Mouse (Mus musculus) midbrain, embryonic 12.5 days (tissue): ENCODE data around the gene Gm42688. TPM values are rescaled to one million over a fixed set of nuclear protein-coding genes. Genes with fewer than 3 reads are reported as not detected.
A peak's percentile ranks its signal among the peaks of the same experiment; 100 is the strongest.

ENCODE experiments used
- ATAC-seq: fragments of 200-750 bp; cut with Nextera tagmentation; 2 replicates; pipeline ENCODE4 v1.8.0; 2017; ENCODE audit warnings: low read depth, moderate TSS enrichment, moderate library complexity; ENCODE audit not compliant: low FRiP score
- H3K27ac ChIP-seq: fragments of 300-500 bp; sonication (generic); replicated peaks from 2 replicates; pipeline ENCODE4 v1.5.1; 2016; ENCODE audit warnings: mild to moderate bottlenecking
- H3K27me3 ChIP-seq: fragments of 300-500 bp; sonication (generic); 2 replicates; pipeline ENCODE4 v1.6.1; 2016; ENCODE audit warnings: mild to moderate bottlenecking
- H3K36me3 ChIP-seq: fragments of 300-500 bp; sonication (generic); 2 replicates; pipeline ENCODE4 v1.6.1; 2016
- H3K4me1 ChIP-seq: fragments of 300-500 bp; sonication (generic); 2 replicates; pipeline ENCODE4 v1.6.1; 2016
- H3K4me2 ChIP-seq: fragments of 300-500 bp; sonication (generic); replicated peaks from 2 replicates; pipeline ENCODE4 v1.6.1; 2016; ENCODE audit warnings: mild to moderate bottlenecking, moderate library complexity
- H3K4me3 ChIP-seq: fragments of 300-500 bp; sonication (generic); 2 replicates; pipeline ENCODE4 v1.5.1; 2016; ENCODE audit warnings: mild to moderate bottlenecking
- H3K9ac ChIP-seq: fragments of 300-500 bp; sonication (generic); replicated peaks from 2 replicates; pipeline ENCODE4 v1.6.1; 2016; ENCODE audit warnings: mild to moderate bottlenecking, moderate library complexity
- H3K9me3 ChIP-seq: fragments of 300-500 bp; sonication (generic); 2 replicates; pipeline ENCODE4 v1.6.1; 2016; ENCODE audit warnings: mild to moderate bottlenecking
- WGBS: fragments of 180-500 bp; shearing (Covaris S2); methylation state at CpG from one replicate; pipeline ENCODE4 v1.1.7; 2016; 5-methylcytosine and 5-hydroxymethylcytosine counted together
- polyA plus RNA-seq: library from polyadenylated mRNA; unstranded; fragments of >200 nt; fragmentation: Nextera tagmentation; extraction: Ambion mirVana; gene quantifications from 2 replicates; pipeline ENCODE4 v1.2.1, GENCODE M21; 2016

Gene Gm42688
- polyA plus RNA-seq, 1 experiment from 2014 or later, result 4.3 TPM

DNA sequence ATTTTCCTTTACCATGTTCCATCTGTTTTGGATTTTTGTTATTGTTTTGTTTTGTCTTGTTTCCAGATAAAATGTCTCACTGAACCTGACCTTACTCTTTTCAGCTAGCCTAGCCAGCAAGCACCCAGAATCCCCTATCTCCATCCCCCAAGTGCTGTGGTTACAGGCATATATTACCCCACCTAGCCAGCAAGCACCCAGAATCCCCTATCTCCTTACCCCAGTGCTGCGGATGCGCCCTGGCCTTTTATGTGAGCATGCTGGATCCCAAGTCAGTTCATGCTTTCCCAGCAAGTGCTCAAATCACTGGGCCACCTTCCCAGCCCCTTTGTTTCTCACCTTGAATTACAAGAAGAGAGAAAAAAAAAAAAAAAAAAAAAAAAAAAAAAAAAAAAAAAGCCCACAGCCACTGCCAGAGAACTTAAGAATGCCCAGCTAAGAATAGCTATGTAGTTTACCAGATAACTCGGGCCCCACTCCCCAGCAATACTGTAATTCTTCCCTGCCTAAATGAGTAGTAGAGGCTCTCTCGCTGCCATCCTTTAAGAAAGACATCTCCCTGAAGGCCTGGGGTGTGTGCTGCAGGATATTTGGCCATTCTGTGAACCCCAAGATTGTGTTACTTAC lies 10.2 kb downstream of the Gm42688 start:
- no peak overlapping the region for H3K4me3 ChIP-seq
- 95% methylated on average over 4 of the region's 4 CpGs for WGBS
- no peak for ATAC-seq
- H3K9ac ChIP-seq, result no peak overlapping the region
- H3K27me3 ChIP-seq, result no peaks in the 10 kb centered on the region
- H3K27ac ChIP-seq, result no peak overlapping the region
- H3K4me1 ChIP-seq, result peaks cover 37% of the 10 kb centered on the region
- H3K4me2 ChIP-seq, result no peak overlapping the region
- no peaks in the 10 kb centered on the region for H3K9me3 ChIP-seq
- 0 out of 2 replicates have a peak, but pooled peaks cover 6% of the 10 kb centered on the region for H3K36me3 ChIP-seq

DNA sequence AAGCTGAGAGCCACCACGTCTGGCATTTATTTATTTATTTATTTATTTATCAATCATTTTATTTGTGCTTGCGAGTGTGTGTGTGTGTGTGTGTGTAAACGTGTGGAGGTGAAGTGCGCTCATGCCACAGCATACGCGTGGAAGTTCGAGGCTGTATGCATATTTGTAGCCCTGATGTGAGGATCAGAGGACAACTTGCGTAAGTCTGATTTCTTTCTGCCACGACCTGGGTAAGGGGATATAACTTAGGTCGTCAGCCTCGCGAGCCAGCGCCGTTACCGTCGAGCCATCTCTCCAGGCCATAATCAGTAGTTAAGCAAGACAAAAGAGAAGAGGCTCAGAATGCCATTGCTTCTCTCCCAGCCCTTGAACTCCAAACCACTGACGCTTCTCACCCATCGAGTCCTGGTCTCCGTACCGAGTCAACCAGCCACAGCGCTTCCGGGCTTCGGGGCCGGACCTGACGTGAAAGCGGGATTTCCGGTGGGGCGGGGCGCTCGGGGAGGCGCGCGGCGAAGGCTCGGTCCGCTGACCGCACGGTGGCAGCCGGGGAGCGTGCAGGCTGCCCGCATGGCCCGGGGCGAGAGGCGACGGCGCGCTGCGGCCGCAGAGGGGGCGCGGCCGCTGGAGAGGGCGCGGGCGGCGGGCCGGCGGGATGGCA lies 13.7 kb downstream of the Gm42688 start, which contains the start of gene Mogs:
Mogs (plus strand) TSS at position 486 of the 661 bp plus-strand sequence.
- peaks cover 46% of the 10 kb centered on the region for H3K4me1 ChIP-seq
- H3K36me3 ChIP-seq, result peaks cover 30% of the 10 kb centered on the region
- 1% methylated on average over 51 of the region's 58 CpGs for WGBS
- H3K4me3 ChIP-seq, result peak within 1 kb of the TSS; percentile 78
- no peaks in the 10 kb centered on the region for H3K27me3 ChIP-seq
- peak within 1 kb of the TSS; percentile 78 for H3K27ac ChIP-seq
- peak; percentile 90 for ATAC-seq
- H3K4me2 ChIP-seq, result peak within 1 kb of the TSS; percentile 95
- H3K9me3 ChIP-seq, result no peaks in the 10 kb centered on the region
- H3K9ac ChIP-seq, result peak within 1 kb of the TSS; percentile 85

DNA sequence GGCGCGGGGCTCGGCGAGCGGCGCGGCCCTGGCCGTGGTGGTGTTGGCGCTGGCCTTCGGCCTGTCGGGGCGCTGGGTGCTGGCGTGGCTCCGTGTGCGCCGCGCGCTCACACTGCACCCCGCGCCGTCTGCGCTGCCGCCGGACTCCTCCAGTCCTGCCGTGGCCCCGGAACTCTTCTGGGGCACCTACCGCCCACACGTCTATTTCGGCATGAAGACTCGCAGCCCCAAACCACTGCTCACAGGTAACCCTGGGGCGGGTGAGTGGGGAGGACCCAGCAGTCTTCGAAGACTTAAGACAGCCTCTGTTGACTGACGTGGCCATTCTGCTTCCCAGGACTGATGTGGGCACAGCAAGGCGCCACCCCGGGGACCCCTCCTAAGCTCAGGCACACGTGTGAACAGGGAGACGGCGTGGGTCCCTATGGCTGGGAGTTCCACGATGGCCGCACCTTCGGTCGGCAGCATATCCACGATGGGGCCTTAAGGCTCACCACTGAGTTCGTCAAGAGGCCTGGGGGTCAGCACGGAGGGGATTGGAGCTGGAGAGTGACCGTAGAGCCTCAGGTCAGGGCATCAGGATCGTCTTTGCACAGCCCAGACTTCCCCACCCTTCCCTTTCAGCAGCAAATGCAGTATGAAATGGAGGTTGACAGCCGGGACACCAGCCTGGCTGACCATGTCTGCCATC lies 14.4 kb downstream of the Gm42688 start:
- Histone ChIP-seq H3K27me3 (no peaks in the 10 kb centered on the region), H3K27ac (peak overlapping the region; percentile 78), H3K36me3 (peaks cover 30% of the 10 kb centered on the region), H3K4me1 (peaks cover 52% of the 10 kb centered on the region), H3K4me3 (peak overlapping the region; percentile 78), H3K9ac (peak overlapping the region; percentile 85), H3K4me2 (peak overlapping the region; percentile 95), H3K9me3 (no peaks in the 10 kb centered on the region)
- WGBS, result 2% methylated on average over 41 of the region's 48 CpGs
- ATAC-seq, result peak; percentile 72

DNA sequence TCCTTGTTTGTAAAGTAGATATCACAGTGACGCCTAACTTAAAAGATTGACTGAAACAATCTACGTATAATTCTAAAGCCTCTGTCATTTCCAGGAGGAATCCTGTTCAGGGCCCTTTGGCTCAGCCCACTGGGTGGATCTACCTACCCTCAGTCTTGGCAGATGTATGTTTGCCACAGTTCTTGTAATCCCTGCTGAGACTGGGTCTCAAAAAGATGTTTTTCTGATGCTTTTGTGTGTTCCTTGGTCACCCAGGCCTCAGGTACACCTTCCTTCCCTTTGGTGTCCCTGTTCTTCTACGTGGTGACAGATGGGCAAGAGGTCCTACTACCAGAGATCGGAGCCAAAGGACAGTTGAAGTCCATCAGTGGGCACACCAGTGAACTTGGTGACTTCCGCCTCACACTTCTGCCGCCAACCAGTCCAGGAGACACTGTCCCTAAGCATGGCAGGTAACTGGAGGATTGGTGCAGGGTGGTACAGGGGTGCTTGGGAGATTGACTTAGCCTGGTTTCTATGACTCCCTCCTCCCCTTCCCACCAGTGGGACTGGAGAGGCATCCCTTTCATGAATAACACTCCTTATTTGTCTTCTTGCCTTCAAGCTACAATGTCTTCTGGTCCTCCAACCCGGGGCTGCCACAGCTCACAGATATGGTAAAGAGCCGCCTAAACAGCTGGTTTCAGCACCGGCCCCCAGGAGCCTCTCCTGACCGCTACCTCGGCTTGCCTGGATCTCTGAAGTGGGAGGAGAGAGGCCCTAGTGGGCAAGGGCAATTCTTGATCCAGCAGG lies 15.2 kb downstream of the Gm42688 start:
- peaks cover 52% of the 10 kb centered on the region for H3K4me1 ChIP-seq
- H3K27ac ChIP-seq, result no peak overlapping the region
- no peaks in the 10 kb centered on the region for H3K27me3 ChIP-seq
- peak overlapping the region; percentile 78 for H3K4me3 ChIP-seq
- peak overlapping the region; percentile 95 for H3K4me2 ChIP-seq
- H3K9me3 ChIP-seq, result no peaks in the 10 kb centered on the region
- no peak for ATAC-seq
- 82% methylated on average over 11 of the region's 11 CpGs for WGBS
- peaks cover 30% of the 10 kb centered on the region for H3K36me3 ChIP-seq
- peak overlapping the region; percentile 85 for H3K9ac ChIP-seq

DNA sequence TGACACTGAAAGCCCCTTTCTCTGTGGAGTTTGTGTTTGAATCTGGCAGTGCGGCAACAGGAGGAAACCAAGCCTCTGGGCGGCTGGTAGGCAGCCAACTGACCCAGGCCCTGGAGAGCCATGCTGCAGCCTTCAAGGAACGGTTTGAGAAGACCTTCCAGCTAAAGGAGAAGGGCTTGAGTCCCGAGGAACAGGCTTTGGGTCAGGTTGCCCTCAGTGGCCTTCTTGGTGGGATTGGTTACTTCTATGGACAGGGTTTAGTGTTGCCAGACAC lies 15.7 kb downstream of the Gm42688 start:
- 86% methylated on average over 4 of the region's 4 CpGs for WGBS
- Histone ChIP-seq H3K9me3 (no peaks in the 10 kb centered on the region), H3K27ac (no peak overlapping the region), H3K4me1 (peaks cover 52% of the 10 kb centered on the region), H3K27me3 (no peaks in the 10 kb centered on the region), H3K9ac (no peak overlapping the region), H3K4me2 (peak overlapping the region; percentile 95; the same call in 1 of the 2 replicates), H3K4me3 (peak overlapping the region; percentile 78; the same call in 1 of the 2 replicates), H3K36me3 (peaks cover 30% of the 10 kb centered on the region)
- ATAC-seq, result no peak

DNA sequence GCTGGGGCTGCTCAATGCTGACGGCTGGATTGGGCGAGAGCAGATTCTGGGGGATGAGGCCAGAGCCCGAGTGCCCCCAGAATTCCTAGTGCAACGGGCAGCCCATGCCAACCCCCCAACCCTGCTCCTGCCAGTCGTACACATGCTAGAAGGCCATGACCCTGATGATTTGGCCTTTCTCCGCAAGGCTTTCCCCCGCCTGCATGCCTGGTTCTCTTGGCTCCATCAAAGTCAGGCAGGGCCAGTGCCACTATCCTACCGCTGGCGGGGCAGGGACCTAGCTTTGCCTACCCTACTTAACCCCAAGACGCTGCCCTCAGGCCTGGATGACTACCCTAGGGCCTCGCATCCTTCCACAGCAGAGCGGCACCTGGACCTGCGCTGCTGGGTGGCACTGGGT lies 16.2 kb downstream of the Gm42688 start:
- Histone ChIP-seq H3K4me3 (peak overlapping the region; percentile 6; the same call in 1 of the 2 replicates), H3K9ac (peak overlapping the region; percentile 24; the same call in 1 of the 2 replicates)
- 88% methylated on average over 13 of the region's 13 CpGs for WGBS

DNA sequence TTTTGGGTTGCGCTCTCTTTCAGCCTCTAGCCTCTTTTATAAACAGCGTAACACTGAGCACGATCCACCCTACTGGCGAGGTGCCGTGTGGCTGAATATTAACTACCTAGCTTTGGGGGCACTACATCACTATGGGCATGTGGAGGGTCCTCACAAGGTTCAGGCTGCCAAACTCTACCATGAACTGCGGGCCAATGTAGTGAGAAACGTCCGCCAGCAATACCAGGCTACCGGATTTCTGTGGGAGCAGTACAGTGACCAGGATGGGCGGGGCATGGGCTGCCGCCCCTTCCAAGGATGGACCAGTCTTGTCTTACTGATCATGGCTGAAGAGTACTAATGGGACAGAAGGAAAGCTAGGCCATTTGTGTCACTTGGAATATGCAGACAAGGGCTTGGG lies 17.0 kb downstream of the Gm42688 start:
- H3K4me3 ChIP-seq, result no peak overlapping the region

More for the DNA sequence above, 16.2 kb downstream of the Gm42688 start:
- Histone ChIP-seq H3K4me1 (peaks cover 57% of the 10 kb centered on the region), H3K4me2 (no peak overlapping the region), H3K36me3 (peaks cover 30% of the 10 kb centered on the region), H3K27ac (no peak overlapping the region), H3K9me3 (no peaks in the 10 kb centered on the region), H3K27me3 (no peaks in the 10 kb centered on the region)
- no peak for ATAC-seq

DNA sequence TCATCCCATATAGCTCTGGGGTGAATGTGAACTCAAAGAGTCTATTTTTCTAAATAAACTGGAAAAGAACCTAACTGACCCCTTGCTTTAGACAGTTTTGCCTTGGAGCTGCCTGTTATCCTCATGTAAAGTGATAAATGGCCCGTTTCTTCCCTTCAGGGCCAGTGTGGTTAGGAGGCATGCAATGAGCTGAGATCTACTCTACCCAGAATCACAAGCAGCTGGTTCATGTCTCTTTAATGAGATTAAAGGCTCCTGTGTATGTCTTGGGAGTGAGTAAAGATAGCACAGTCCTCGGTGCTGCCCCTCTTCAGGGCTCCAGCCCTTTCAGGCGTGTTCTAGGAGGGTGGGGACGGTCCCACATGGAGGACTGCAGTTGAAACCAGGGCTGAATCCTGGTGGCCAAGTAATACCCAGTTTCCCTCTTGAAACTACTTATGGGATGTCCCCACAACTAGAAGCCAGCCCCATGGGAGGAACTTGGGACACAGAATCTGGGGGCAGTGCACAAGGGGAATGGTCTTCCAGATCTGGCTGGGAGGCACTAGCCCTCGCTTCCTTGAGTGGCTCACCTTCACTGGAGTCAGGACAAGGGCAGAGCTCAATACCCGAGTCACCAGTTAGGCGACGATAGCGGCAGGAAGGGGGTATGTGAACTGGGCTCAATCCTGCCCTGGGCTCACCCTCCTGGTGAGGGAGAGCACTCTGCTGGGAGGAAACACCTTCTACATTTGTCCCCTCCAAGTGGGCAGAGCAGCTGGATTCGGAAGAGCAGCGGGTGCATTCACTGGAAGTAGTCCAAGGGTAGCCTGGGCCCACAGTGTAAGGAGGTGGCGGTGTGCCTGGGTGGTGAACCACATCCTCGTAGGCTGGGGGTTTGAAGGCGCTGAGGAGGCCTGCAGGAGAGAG lies 17.7 kb downstream of the Gm42688 start:
- peak overlapping the region; percentile 78 for H3K4me2 ChIP-seq
- peak overlapping the region; percentile 84; the same call in 1 of the 2 replicates for H3K4me3 ChIP-seq
- H3K36me3 ChIP-seq, result peaks cover 30% of the 10 kb centered on the region
- H3K27ac ChIP-seq, result peak overlapping the region; percentile 10; the same call in 1 of the 2 replicates
- no peaks in the 10 kb centered on the region for H3K27me3 ChIP-seq
- H3K9ac ChIP-seq, result 0 out of 2 replicates have a peak overlapping the region, but pooled peaks have one; percentile 89
- no peak for ATAC-seq
- H3K9me3 ChIP-seq, result no peaks in the 10 kb centered on the region
- WGBS, result 87% methylated on average over 14 of the region's 14 CpGs
- H3K4me1 ChIP-seq, result peaks cover 72% of the 10 kb centered on the region

More for the DNA sequence above, 17.0 kb downstream of the Gm42688 start:
- no peaks in the 10 kb centered on the region for H3K9me3 ChIP-seq
- H3K9ac ChIP-seq, result no peak overlapping the region
- 84% methylated on average over 11 of the region's 11 CpGs for WGBS
- ATAC-seq, result no peak
- no peak overlapping the region; the same call in 1 of the 2 replicates for H3K27ac ChIP-seq
- H3K4me1 ChIP-seq, result peaks cover 65% of the 10 kb centered on the region
- peaks cover 30% of the 10 kb centered on the region for H3K36me3 ChIP-seq
- no peaks in the 10 kb centered on the region for H3K27me3 ChIP-seq
- H3K4me2 ChIP-seq, result 0 out of 2 replicates have a peak overlapping the region, but pooled peaks have one; percentile 4

DNA sequence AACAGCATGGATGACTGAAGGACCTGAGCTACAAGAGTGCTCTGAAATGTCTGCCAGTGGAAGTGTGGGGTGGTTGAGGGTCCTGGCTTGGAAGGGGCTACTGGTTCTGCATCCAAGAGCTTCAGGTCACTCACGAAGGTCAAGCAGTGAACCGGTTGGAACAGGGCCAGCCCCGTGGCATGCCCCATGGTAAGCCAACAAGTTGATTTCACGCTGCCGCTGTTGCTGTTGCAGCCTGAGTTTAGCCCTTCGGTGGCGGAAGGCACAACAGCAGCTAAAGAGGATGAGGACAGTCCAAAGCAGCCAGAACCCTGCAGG lies 18.3 kb downstream of the Gm42688 start:
- Histone ChIP-seq H3K4me2 (peak overlapping the region; percentile 78), H3K27ac (peak overlapping the region; percentile 99; the same call in 1 of the 2 replicates), H3K36me3 (peaks cover 30% of the 10 kb centered on the region), H3K9ac (peak overlapping the region; percentile 89), H3K27me3 (no peaks in the 10 kb centered on the region), H3K9me3 (no peaks in the 10 kb centered on the region), H3K4me1 (peaks cover 74% of the 10 kb centered on the region), H3K4me3 (peak overlapping the region; percentile 84)
- 62% methylated on average over 7 of the region's 7 CpGs for WGBS
- no peak for ATAC-seq

DNA sequence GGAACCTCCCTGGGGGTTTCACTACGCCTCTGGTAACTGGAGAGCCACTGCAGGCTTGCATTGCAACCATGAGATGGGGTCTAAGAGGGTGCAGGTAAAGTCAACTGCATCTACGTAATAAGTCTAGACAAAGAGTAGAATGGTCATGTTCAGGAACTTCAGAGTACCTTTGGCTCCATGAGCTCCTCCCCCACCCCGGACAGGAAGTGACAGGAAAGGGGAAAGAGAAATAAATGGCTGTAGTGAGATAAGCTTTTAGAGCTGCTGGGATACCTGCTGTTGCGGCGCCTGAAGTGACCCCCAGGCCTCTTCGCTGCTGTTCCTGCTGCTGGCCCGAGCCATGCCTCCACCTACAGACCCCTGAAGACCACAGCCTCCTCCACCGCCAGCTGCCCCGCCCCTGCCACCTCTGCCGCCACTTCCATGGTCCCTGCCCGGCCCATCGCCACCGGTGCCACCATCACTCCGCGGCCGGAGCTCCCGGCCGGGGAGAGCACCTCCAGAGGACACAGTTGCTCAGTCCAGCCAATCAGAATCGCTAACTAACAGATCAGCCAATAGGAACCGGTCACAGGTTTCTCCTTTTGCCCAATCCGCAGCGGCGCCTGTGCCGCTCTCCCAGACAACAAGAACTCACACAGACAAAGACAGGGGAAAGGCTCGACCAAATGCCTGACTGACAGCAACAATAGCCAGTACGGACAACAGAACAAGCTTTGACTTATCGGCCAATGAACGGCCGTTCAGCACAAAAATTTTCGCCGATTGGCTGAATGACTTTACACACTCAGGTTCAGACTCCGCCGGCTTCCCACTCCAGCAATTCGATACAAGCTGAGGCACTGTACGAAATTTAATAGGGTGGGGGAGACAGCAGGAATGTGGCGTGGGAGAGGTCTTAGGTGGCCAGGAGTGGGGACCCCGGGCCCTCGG lies 19.8 kb downstream of the Gm42688 start, which contains the start of gene Wbp1:
Wbp1 (minus strand) TSS at position 630 of the 933 bp plus-strand sequence.
- Histone ChIP-seq H3K36me3 (peaks cover 30% of the 10 kb centered on the region), H3K27me3 (no peaks in the 10 kb centered on the region), H3K9ac (peak within 1 kb of the TSS; percentile 95), H3K4me1 (peaks cover 71% of the 10 kb centered on the region), H3K4me3 (peak within 1 kb of the TSS; percentile 84), H3K4me2 (peak within 1 kb of the TSS; percentile 96), H3K9me3 (no peaks in the 10 kb centered on the region), H3K27ac (peak within 1 kb of the TSS; percentile 99)
- WGBS, result under 1% methylated on average over 36 of the region's 38 CpGs
- peak; percentile 94 for ATAC-seq
